Mouse (Mus musculus) ovary, adult 18-20 months (tissue): Measurements from ENCODE around the gene Padi1.

ENCODE experiments used
- DNase-seq: peaks from one replicate; pipeline ENCODE4 v3.0.0; 2022; ENCODE audit warnings: low spot score, mixed read lengths

Gene Padi1

GRCm38 (mm10) chr4:140860767-140861147, 15.2 kb upstream of the Padi1 start:
- DNase-seq = no peak

- no peak for DNase-seq
These were observed 14.7 kb upstream of the Padi1 start for GRCm38 (mm10) chr4:140860125-140860766.

- DNase-seq = no peak
These were observed 13.7 kb upstream of the Padi1 start for GRCm38 (mm10) chr4:140859291-140859690.

- no peak for DNase-seq
These were observed 12.2 kb upstream of the Padi1 start for GRCm38 (mm10) chr4:140857813-140858212.

- DNase-seq = no peak
These were observed 11.5 kb upstream of the Padi1 start for GRCm38 (mm10) chr4:140857041-140857440.

GRCm38 (mm10) chr4:140855151-140855550, 9.6 kb upstream of the Padi1 start:
- no peak for DNase-seq

- no peak for DNase-seq
These were observed 8.9 kb upstream of the Padi1 start for GRCm38 (mm10) chr4:140854455-140854864.

- no peak for DNase-seq
These were observed 8.0 kb upstream of the Padi1 start for GRCm38 (mm10) chr4:140853626-140854025.

- no peak for DNase-seq
These were observed 3.7 kb upstream of the Padi1 start for GRCm38 (mm10) chr4:140849310-140849709.

- no peak for DNase-seq
These were observed 587 bp downstream of the Padi1 start for GRCm38 (mm10) chr4:140844991-140845390.

GRCm38 (mm10) chr4:140843670-140844280, 1.8 kb downstream of the Padi1 start:
- no peak for DNase-seq

- DNase-seq = no peak
These were observed 2.7 kb downstream of the Padi1 start for GRCm38 (mm10) chr4:140842909-140843308.

GRCm38 (mm10) chr4:140837879-140838278, 7.7 kb downstream of the Padi1 start:
- DNase-seq = peak; percentile 62

- no peak for DNase-seq
These were observed 9.2 kb downstream of the Padi1 start for GRCm38 (mm10) chr4:140836208-140836866.

GRCm38 (mm10) chr4:140835682-140836081, 9.9 kb downstream of the Padi1 start:
- DNase-seq = no peak

- no peak for DNase-seq
These were observed 11.1 kb downstream of the Padi1 start for GRCm38 (mm10) chr4:140834327-140834934.

- DNase-seq = no peak
These were observed 12.8 kb downstream of the Padi1 start for GRCm38 (mm10) chr4:140832821-140833220.

- no peak for DNase-seq
These were observed 13.8 kb downstream of the Padi1 start for GRCm38 (mm10) chr4:140831808-140832207.

GRCm38 (mm10) chr4:140827237-140827636, 18.3 kb downstream of the Padi1 start:
- no peak for DNase-seq

- DNase-seq = no peak
These were observed 19.6 kb downstream of the Padi1 start for GRCm38 (mm10) chr4:140825942-140826341.

- no peak for DNase-seq
These were observed 23.6 kb downstream of the Padi1 start for GRCm38 (mm10) chr4:140821988-140822387.

- DNase-seq = no peak
These were observed 28.2 kb downstream of the Padi1 start for GRCm38 (mm10) chr4:140817413-140817812.
